Mouse (Mus musculus) c-Kit-positive CD71-positive TER-119-negative erythroid progenitor cells, embryonic 14.5 days (primary cell): ENCODE measurements around the gene Zdhhc12.

Experiments
- DNase-seq: peaks from one replicate; pipeline ENCODE4 v3.0.0-alpha.2; 2013; ENCODE audit warnings: low read depth

The Zdhhc12 gene

GRCm38 (mm10) chr2:30100214-30100613 is 6.8 kb upstream of the Zdhhc12 start:
- DNase-seq: no peak

GRCm38 (mm10) chr2:30095882-30096527 is 2.6 kb upstream of the Zdhhc12 start:
- peak; percentile 50 for DNase-seq

GRCm38 (mm10) chr2:30094208-30094588 is 750 bp upstream of the Zdhhc12 start:
- no peak for DNase-seq

GRCm38 (mm10) chr2:30092280-30092918 is 1.0 kb downstream of the Zdhhc12 start:
- DNase-seq: no peak

- DNase-seq: no peak
Measured at GRCm38 (mm10) chr2:30091521-30091920, 1.9 kb downstream of the Zdhhc12 start.

GRCm38 (mm10) chr2:30087310-30087709 is 6.1 kb downstream of the Zdhhc12 start:
- DNase-seq: no peak

- DNase-seq: no peak
Measured at GRCm38 (mm10) chr2:30084632-30085031, 8.8 kb downstream of the Zdhhc12 start.

GRCm38 (mm10) chr2:30084113-30084512 is 9.3 kb downstream of the Zdhhc12 start:
- no peak for DNase-seq

- no peak for DNase-seq
Measured at GRCm38 (mm10) chr2:30080181-30080800, 13.2 kb downstream of the Zdhhc12 start.

- DNase-seq: no peak
Measured at GRCm38 (mm10) chr2:30078760-30079159, 14.7 kb downstream of the Zdhhc12 start.

- DNase-seq: no peak
Measured at GRCm38 (mm10) chr2:30078349-30078712, 15.1 kb downstream of the Zdhhc12 start.

GRCm38 (mm10) chr2:30077502-30078348 is 15.7 kb downstream of the Zdhhc12 start, which contains the start of gene Pkn3:
Pkn3 (plus strand) TSS chr2:30077684.
- DNase-seq: peak; percentile 61

- DNase-seq: no peak
Measured at GRCm38 (mm10) chr2:30076959-30077358, 16.5 kb downstream of the Zdhhc12 start.

- no peak for DNase-seq
Measured at GRCm38 (mm10) chr2:30076439-30076838, 17.0 kb downstream of the Zdhhc12 start.

- no peak for DNase-seq
Measured at GRCm38 (mm10) chr2:30075625-30076024, 17.8 kb downstream of the Zdhhc12 start.

GRCm38 (mm10) chr2:30073285-30073684 is 20.2 kb downstream of the Zdhhc12 start:
- DNase-seq: no peak

- DNase-seq: no peak
Measured at GRCm38 (mm10) chr2:30072875-30073274, 20.6 kb downstream of the Zdhhc12 start.

GRCm38 (mm10) chr2:30067962-30068361 is 25.5 kb downstream of the Zdhhc12 start:
- DNase-seq: no peak

GRCm38 (mm10) chr2:30067031-30067888 is 26.2 kb downstream of the Zdhhc12 start:
- no peak for DNase-seq

- DNase-seq: peak; percentile 84
Measured at GRCm38 (mm10) chr2:30066046-30066901, 27.2 kb downstream of the Zdhhc12 start.

- DNase-seq: no peak
Measured at GRCm38 (mm10) chr2:30064298-30064697, 29.1 kb downstream of the Zdhhc12 start.
